Mouse (Mus musculus) ES-CJ7 (cell line): ENCODE data around the gene Tmem87a.
A peak's percentile ranks its signal among the peaks of the same experiment; 100 is the strongest.

Experiments
- DNase-seq: peaks from one replicate; pipeline ENCODE4 v3.0.0; 2011; ENCODE audit warnings: low read depth, low spot score

Gene Tmem87a

GRCm38 (mm10) chr2:120366501-120366900, 37.4 kb downstream of the Tmem87a start:
- no peak for DNase-seq

- DNase-seq = no peak
These were observed 43.5 kb downstream of the Tmem87a start for GRCm38 (mm10) chr2:120360425-120360824.

GRCm38 (mm10) chr2:120352682-120353646, 50.9 kb downstream of the Tmem87a start, which contains the start of gene Vps39:
Vps39 (minus strand) TSS chr2:120353137.
- DNase-seq = peak; percentile 95

GRCm38 (mm10) chr2:120351321-120351720, 52.6 kb downstream of the Tmem87a start:
- DNase-seq = no peak

- DNase-seq = no peak
These were observed 55.8 kb downstream of the Tmem87a start for GRCm38 (mm10) chr2:120348120-120348519.

GRCm38 (mm10) chr2:120341741-120342140, 62.2 kb downstream of the Tmem87a start:
- no peak for DNase-seq

- no peak for DNase-seq
These were observed 66.0 kb downstream of the Tmem87a start for GRCm38 (mm10) chr2:120337886-120338285.

- DNase-seq = no peak
These were observed 72.3 kb downstream of the Tmem87a start for GRCm38 (mm10) chr2:120331575-120331974.

GRCm38 (mm10) chr2:120315077-120315476, 88.8 kb downstream of the Tmem87a start:
- no peak for DNase-seq

- no peak for DNase-seq
These were observed 89.4 kb downstream of the Tmem87a start for GRCm38 (mm10) chr2:120314487-120314886.

GRCm38 (mm10) chr2:120313976-120314375, 89.9 kb downstream of the Tmem87a start, which contains the start of gene Pla2g4f:
Pla2g4f (minus strand) TSS chr2:120314165.
- peak; percentile 23 for DNase-seq

GRCm38 (mm10) chr2:120312276-120312825, 91.6 kb downstream of the Tmem87a start:
- DNase-seq = no peak
